Mouse (Mus musculus) bone marrow macrophage, adult 2 months (primary cell): ENCODE results near the gene Vps26c.

ENCODE experiments used
- CTCF ChIP-seq: IDR thresholded peaks from 2 replicates; pipeline ENCODE4 v1.5.1; 2012; ENCODE audit warnings: low read depth, mild to moderate bottlenecking, low read length, moderate library complexity
- POLR2A ChIP-seq: IDR thresholded peaks from 2 replicates; pipeline ENCODE4 v1.6.1; 2012; ENCODE audit warnings: mild to moderate bottlenecking, low read depth, low read length, borderline replicate concordance

DNA sequence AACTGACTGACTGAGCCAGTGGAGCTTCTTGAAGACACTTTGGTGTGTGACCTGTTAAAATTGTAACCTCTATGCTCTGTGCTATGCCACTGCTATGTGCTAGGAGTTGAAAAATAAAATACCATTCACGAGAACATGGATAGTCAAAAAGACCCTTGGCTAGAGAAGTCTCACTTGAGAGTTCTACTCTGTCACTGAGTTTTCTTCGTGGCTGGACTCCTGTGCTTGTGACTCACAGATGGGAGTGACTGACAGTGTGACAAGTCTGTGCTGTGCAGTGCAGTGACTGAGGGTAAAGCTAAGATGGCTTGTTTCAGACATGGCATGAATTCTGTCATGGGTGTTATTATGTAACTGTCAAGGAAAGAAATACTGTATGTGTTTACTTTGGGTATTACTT lies 45.8 kb upstream of the Vps26c start:
- no peak for TF ChIP-seq CTCF
- TF ChIP-seq POLR2A, result no peak
